Mouse (Mus musculus): ENCODE measurements around the gene Mfap2.

GRCm38 (mm10) chr4:141024992-141025391 is 14.8 kb downstream of the Mfap2 start:
- TF ChIP-seq CTCF (conservative IDR thresholded peaks at IDR 0.05; ENCODE audit: low read length) (no peak), POU5F1 (IDR thresholded peaks at IDR 0.05; ENCODE audit: borderline replicate concordance, low read length) (no peak)

Data from E14TG2a.4 (cell line).